ENCODE assay signal across 16 mouse cellular contexts in genomic region chr1:35478262-35478661, GRCm38 (mm10).
DNase-seq lines count a peak whose midpoint lies in the region; ATAC-seq and TF ChIP-seq lines count a peak whose summit lies in the region.
"Had no signal": no experiment of that assay in that cellular context is flagged by ENCODE, and none has a peak within 500 bp of the region (broad histone marks: within the 10 kb centered on the region; RNA-seq: fewer than 3 reads in every experiment).

No protein-coding gene starts in this region.

- TF ChIP-seq CTCF in kidney, adult 2 months (conservative IDR thresholded peaks at IDR 0.05; ENCODE audit: insufficient read depth, insufficient read length, low read depth, low read length) = peak; percentile 41
- peak; percentile 40 for TF ChIP-seq CTCF in midbrain, postnatal 0 days (IDR thresholded peaks at IDR 0.05)

- no peaks in the 10 kb centered on the region for H3K36me3 ChIP-seq in kidney, adult 2 months (ENCODE audit: control insufficient read depth, insufficient read depth, low read length)
- no peaks in the 10 kb centered on the region for H3K36me3 ChIP-seq in kidney, embryonic 14.5 days (ENCODE audit: control insufficient read depth, insufficient read depth, low read length)
- H3K36me3 ChIP-seq in midbrain, postnatal 0 days (ENCODE audit: insufficient read depth, low read length) = no peaks in the 10 kb centered on the region
- H3K36me3 ChIP-seq in midbrain, embryonic 14.5 days (ENCODE audit: control insufficient read depth, insufficient read depth, low read length) = no peaks in the 10 kb centered on the region
- H3K36me3 ChIP-seq in ES-E14 (ENCODE audit: control insufficient read depth, insufficient read depth, low read length, poor library complexity, severe bottlenecking) = no peaks in the 10 kb centered on the region
- H3K36me3 ChIP-seq: kidney, embryonic 15.5 days; limb, embryonic 12.5 days; neural tube, embryonic 15.5 days had no signal

- peaks cover 14% of the 10 kb centered on the region; the same call in 1 of the 2 replicates for H3K9me3 ChIP-seq in kidney, embryonic 14.5 days (ENCODE audit: control insufficient read depth, low read length)
- H3K9me3 ChIP-seq in midbrain, postnatal 0 days (ENCODE audit: low read length) = no peaks in the 10 kb centered on the region
- H3K9me3 ChIP-seq in midbrain, embryonic 14.5 days (ENCODE audit: control insufficient read depth, low read length) = peaks cover 6% of the 10 kb centered on the region; the same call in 1 of the 2 replicates
- 0 out of 2 replicates have a peak, but pooled peaks cover 2% of the 10 kb centered on the region for H3K9me3 ChIP-seq in ES-E14 (ENCODE audit: control insufficient read depth, insufficient read depth, low read depth, low read length)

- WGBS in kidney, adult 2 months = 88% methylated on average over 1 of the region's 1 CpGs
- 96% methylated on average over 1 of the region's 1 CpGs for WGBS in kidney, embryonic 14.5 days
- 97% methylated on average over 1 of the region's 1 CpGs for WGBS in midbrain, postnatal 0 days
- WGBS in midbrain, embryonic 14.5 days = 95% methylated on average over 1 of the region's 1 CpGs

- ATAC-seq in kidney, embryonic 14.5 days (ENCODE audit: low FRiP score, low TSS enrichment) = no peak
- no peak for ATAC-seq in midbrain, postnatal 0 days (ENCODE audit: low FRiP score)
- no peak for ATAC-seq in midbrain, embryonic 14.5 days (ENCODE audit: low FRiP score, low TSS enrichment)
- no peak for ATAC-seq in erythroid progenitor cell, adult 5-6 weeks (replicated peaks; ENCODE audit: low FRiP score, poor library complexity, severe bottlenecking)

- H3K4me1 ChIP-seq in kidney, adult 2 months (ENCODE audit: control insufficient read depth, insufficient read depth, low read length) = no peaks in the 10 kb centered on the region
- no peaks in the 10 kb centered on the region for H3K4me1 ChIP-seq in kidney, embryonic 14.5 days (ENCODE audit: control insufficient read depth, insufficient read depth, low read length)
- H3K4me1 ChIP-seq in midbrain, postnatal 0 days (ENCODE audit: insufficient read depth, low read length) = no peaks in the 10 kb centered on the region
- H3K4me1 ChIP-seq in midbrain, embryonic 14.5 days (ENCODE audit: control insufficient read depth, insufficient read depth, low read length) = no peaks in the 10 kb centered on the region
- no peaks in the 10 kb centered on the region for H3K4me1 ChIP-seq in ES-E14 (ENCODE audit: control insufficient read depth in 2 of 2, insufficient read depth in 2 of 2, low read length in 2 of 2, poor library complexity in 1 of 2)
- H3K4me1 ChIP-seq: kidney, embryonic 15.5 days; limb, embryonic 12.5 days; neural tube, embryonic 15.5 days had no signal

- no peaks in the 10 kb centered on the region; the same call in 1 of the 2 replicates for H3K27me3 ChIP-seq in kidney, adult 2 months (replicated peaks; ENCODE audit: control insufficient read depth, insufficient read depth, low read length)
- H3K27me3 ChIP-seq in kidney, embryonic 14.5 days (ENCODE audit: control insufficient read depth, insufficient read depth, low read length) = no peaks in the 10 kb centered on the region
- no peaks in the 10 kb centered on the region for H3K27me3 ChIP-seq in midbrain, postnatal 0 days (ENCODE audit: insufficient read depth, low read length)
- no peaks in the 10 kb centered on the region for H3K27me3 ChIP-seq in midbrain, embryonic 14.5 days (ENCODE audit: control insufficient read depth, insufficient read depth, low read length)
- H3K27me3 ChIP-seq: kidney, embryonic 15.5 days; limb, embryonic 12.5 days; neural tube, embryonic 15.5 days had no signal

- no peak overlapping the region for H3K4me2 ChIP-seq in kidney, embryonic 14.5 days (replicated peaks; ENCODE audit: low read depth, low read length)
- H3K4me2 ChIP-seq in midbrain, postnatal 0 days (ENCODE audit: low read depth, low read length, poor library complexity, severe bottlenecking) = no peak overlapping the region
- no peak overlapping the region for H3K4me2 ChIP-seq in midbrain, embryonic 14.5 days (ENCODE audit: low read length)
- H3K4me2 ChIP-seq: hindbrain, embryonic 14.5 days; kidney, embryonic 15.5 days; limb, embryonic 12.5 days; neural tube, embryonic 15.5 days had no signal

- H3K27ac ChIP-seq in kidney, adult 2 months (ENCODE audit: insufficient read depth, low read depth, low read length) = no peak overlapping the region
- H3K27ac ChIP-seq in kidney, embryonic 14.5 days (ENCODE audit: low read depth, low read length) = no peak overlapping the region
- H3K27ac ChIP-seq in midbrain, postnatal 0 days (ENCODE audit: low read depth, low read length) = no peak overlapping the region
- H3K27ac ChIP-seq in midbrain, embryonic 14.5 days (replicated peaks; ENCODE audit: low read depth, low read length) = no peak overlapping the region
- no peak overlapping the region for H3K27ac ChIP-seq in ES-E14 (ENCODE audit: insufficient read depth, low read depth, low read length, poor library complexity, severe bottlenecking)
- H3K27ac ChIP-seq: hindbrain, embryonic 14.5 days; kidney, embryonic 15.5 days; limb, embryonic 12.5 days; neural tube, embryonic 15.5 days had no signal

- DNase-seq in kidney, adult 2 months = no peak
- no peak for DNase-seq in midbrain, postnatal 0 days (ENCODE audit: low spot score)
- no peak for DNase-seq in midbrain, embryonic 14.5 days
- DNase-seq in ES-E14 (ENCODE audit: low read depth, low spot score) = peak; percentile 24
- peak; percentile 2 for DNase-seq in induced T-regulatory cell, adult 2 months (ENCODE audit: low read depth)
- DNase-seq in layer of hippocampus, postnatal 10 days (ENCODE audit: low spot score in 2 of 2) = no peak
- DNase-seq: adrenal gland, adult 8-10 months; cerebellum, postnatal 36 days; lung, postnatal 4 days; right cerebral cortex, adult 18-20 months had no signal

- in situ Hi-C loops in ES-E14 (cut with MboI; ENCODE audit: low sequenced_read_pairs in 2 of 2, unreplicated experiment in 2 of 2) = no loop called here

- no peak overlapping the region for H3K9ac ChIP-seq in kidney, embryonic 14.5 days (ENCODE audit: low read depth, low read length)
- H3K9ac ChIP-seq in midbrain, postnatal 0 days (replicated peaks; ENCODE audit: low read length, poor library complexity, severe bottlenecking) = no peak overlapping the region
- H3K9ac ChIP-seq in midbrain, embryonic 14.5 days (replicated peaks; ENCODE audit: low read length) = no peak overlapping the region
- H3K9ac ChIP-seq in ES-E14 (ENCODE audit: insufficient read depth, low read depth, low read length, poor library complexity, severe bottlenecking) = no peak overlapping the region
- H3K9ac ChIP-seq: hindbrain, embryonic 14.5 days; kidney, embryonic 15.5 days; limb, embryonic 12.5 days; neural tube, embryonic 15.5 days had no signal

- TF ChIP-seq POLR2A in kidney, adult 2 months (IDR thresholded peaks at IDR 0.05; ENCODE audit: low read depth, low read length) = no peak

- H3K4me3 ChIP-seq in kidney, adult 2 months (ENCODE audit: insufficient read depth, low read depth, low read length) = no peak overlapping the region
- no peak overlapping the region for H3K4me3 ChIP-seq in kidney, embryonic 14.5 days (ENCODE audit: low read length)
- H3K4me3 ChIP-seq in midbrain, postnatal 0 days (ENCODE audit: low read depth, low read length) = no peak overlapping the region
- no peak overlapping the region for H3K4me3 ChIP-seq in midbrain, embryonic 14.5 days (replicated peaks; ENCODE audit: low read depth, low read length)
- no peak overlapping the region for H3K4me3 ChIP-seq in ES-E14 (ENCODE audit: insufficient read depth in 1 of 2, low read depth in 1 of 2, low read length in 2 of 2, poor library complexity in 1 of 2, severe bottlenecking in 1 of 2)
- H3K4me3 ChIP-seq: kidney, embryonic 15.5 days; limb, embryonic 12.5 days; neural tube, embryonic 15.5 days had no signal

TF ChIP-seq in ES-E14, 5 proteins besides CTCF, POLR2A, EP300 and RAD21:
- TF ChIP-seq MAFK (IDR thresholded peaks at IDR 0.05; ENCODE audit: insufficient read depth, low read depth, low read length) = no peak
- no peak for TF ChIP-seq ZNF384 (IDR thresholded peaks at IDR 0.05; ENCODE audit: low read depth, low read length)
- no peak for TF ChIP-seq HCFC1 (IDR thresholded peaks at IDR 0.05; ENCODE audit: borderline replicate concordance, insufficient read depth, low read length)
- peak; percentile 37; the same call in 1 of the 2 replicates for TF ChIP-seq ZC3H11A (IDR thresholded peaks at IDR 0.05; ENCODE audit: borderline replicate concordance, low read depth, low read length)
- TF ChIP-seq CHD2 (IDR thresholded peaks at IDR 0.05; ENCODE audit: low read depth, low read length) = no peak

Comparison
In these comparisons a context has a peak if more than half of its experiments do, and no peak if none do; other contexts are left out.
1. DNase-seq: peak in ES-E14 (single experiment) and induced T-regulatory cell, adult 2 months (single experiment); none in kidney, adult 2 months (single experiment), midbrain, postnatal 0 days (single experiment), midbrain, embryonic 14.5 days (single experiment) and layer of hippocampus, postnatal 10 days (0 of 2).